Mouse (Mus musculus) kidney, adult 2 months (tissue): ENCODE data around the gene Acap2.

Experiments used
- CTCF ChIP-seq: fragments of 200-500 bp; conservative IDR thresholded peaks from 2 replicates; pipeline ENCODE4 v1.5.1; 2011; ENCODE audit warnings: low read depth, mild to moderate bottlenecking, control low read depth, low read length, moderate library complexity, mixed read lengths; ENCODE audit not compliant: insufficient read depth, insufficient read length
- POLR2A ChIP-seq: fragments of 200-500 bp; IDR thresholded peaks from one replicate; pipeline ENCODE4 v1.6.1; 2011; ENCODE audit warnings: low read depth, low read length, control low read depth

GRCm38 (mm10) chr16:31099906-31100305, 101.1 kb downstream of the Acap2 start:
- no peak for TF ChIP-seq CTCF
- TF ChIP-seq POLR2A = no peak
